Mouse (Mus musculus): Measurements from ENCODE around the gene Olfr924.

GRCm38 (mm10) chr9:38876826-38877225 lies 32.6 kb downstream of the Olfr924 start, which contains the start of gene Olfr926:
- TF ChIP-seq CTCF (IDR thresholded peaks at IDR 0.05; ENCODE audit: insufficient read depth, low read length) = no peak
- TF ChIP-seq POLR2A (IDR thresholded peaks at IDR 0.05; ENCODE audit: borderline replicate concordance, extremely low read depth, low read depth, low read length) = no peak
